Mouse (Mus musculus) thymus, postnatal 36 days (tissue): ENCODE results near the gene Blm.
A peak's percentile ranks its signal among the peaks of the same experiment; 100 is the strongest.

Experiments
- DNase-seq, 2 experiments: peaks; one replicate each; pipeline ENCODE4 v3.0.0; 2022; ENCODE audit warnings: mixed read lengths in 2 of 2

The Blm gene

GRCm38 (mm10) chr7:80535009-80535744 is at the start of gene Blm:
Gene Blm (minus strand): TSS chr7:80535119.
- peak; percentile 96 to 97 for DNase-seq

GRCm38 (mm10) chr7:80583981-80584380 is 49.1 kb upstream of the Blm start:
- DNase-seq: peak; percentile 48 to 55

GRCm38 (mm10) chr7:80582821-80583451 is 48.0 kb upstream of the Blm start:
- peak; percentile 42 to 51 for DNase-seq

- peak; percentile 48 to 49 for DNase-seq
Measured at GRCm38 (mm10) chr7:80580368-80580767, 45.4 kb upstream of the Blm start.

GRCm38 (mm10) chr7:80577417-80577980 is 42.6 kb upstream of the Blm start:
- DNase-seq: peak; percentile 25 to 44

- DNase-seq: peak; percentile 35 to 49
Measured at GRCm38 (mm10) chr7:80576626-80577025, 41.7 kb upstream of the Blm start.

- no peak for DNase-seq
Measured at GRCm38 (mm10) chr7:80575750-80576149, 40.8 kb upstream of the Blm start.

- no peak for DNase-seq
Measured at GRCm38 (mm10) chr7:80573076-80573475, 38.2 kb upstream of the Blm start.

GRCm38 (mm10) chr7:80567982-80568381 is 33.1 kb upstream of the Blm start:
- DNase-seq: no peak

- DNase-seq: no peak
Measured at GRCm38 (mm10) chr7:80561931-80562330, 27.0 kb upstream of the Blm start.

- no peak for DNase-seq
Measured at GRCm38 (mm10) chr7:80561271-80561670, 26.4 kb upstream of the Blm start.

GRCm38 (mm10) chr7:80558572-80558971 is 23.7 kb upstream of the Blm start:
- DNase-seq: no peak

GRCm38 (mm10) chr7:80558101-80558500 is 23.2 kb upstream of the Blm start:
- no peak for DNase-seq

GRCm38 (mm10) chr7:80557161-80557560 is 22.2 kb upstream of the Blm start:
- no peak for DNase-seq

GRCm38 (mm10) chr7:80556166-80556565 is 21.2 kb upstream of the Blm start:
- no peak for DNase-seq

GRCm38 (mm10) chr7:80555146-80555545 is 20.2 kb upstream of the Blm start:
- no peak for DNase-seq

- DNase-seq: peak; percentile 68 to 77
Measured at GRCm38 (mm10) chr7:80554180-80555021, 19.5 kb upstream of the Blm start.

GRCm38 (mm10) chr7:80548513-80549260 is 13.8 kb upstream of the Blm start:
- no peak for DNase-seq

GRCm38 (mm10) chr7:80542139-80542831 is 7.4 kb upstream of the Blm start:
- DNase-seq: no peak

GRCm38 (mm10) chr7:80539581-80539980 is 4.7 kb upstream of the Blm start:
- DNase-seq: no peak

GRCm38 (mm10) chr7:80534291-80535008 is 469 bp downstream of the Blm start:
- DNase-seq: peak; percentile 33 to 43
